Mouse (Mus musculus) adrenal gland, postnatal 0 days (tissue): Measurements from ENCODE around the gene Dennd4a. TPM values are rescaled to one million over a fixed set of nuclear protein-coding genes. Genes with fewer than 3 reads are reported as not detected.

ENCODE experiments used
- polyA plus RNA-seq: library from polyadenylated mRNA; unstranded; fragments of >200 nt; fragmentation: Nextera tagmentation; extraction: Ambion mirVana; gene quantifications from 2 replicates; pipeline ENCODE4 v1.2.1, GENCODE M21; 2015

Dennd4a gene
- 4.6 and 6.3 TPM in 2 replicates for polyA plus RNA-seq

GRCm38 (mm10) chr9:64810822-64811537, at the start of gene Dennd4a:
Gene Dennd4a, plus strand, starts transcription at chr9:64811340.

GRCm38 (mm10) chr9:64951161-64951657, 140.1 kb downstream of the Dennd4a start, which contains the start of gene Slc24a1:
Gene Slc24a1, minus strand, starts transcription at chr9:64951607.

GRCm38 (mm10) chr9:64960117-64960977, 149.2 kb downstream of the Dennd4a start, which contains the start of gene Ints14:
Gene Ints14, plus strand, starts transcription at chr9:64960905.

Other genes starting within 250 kb of the Dennd4a start
- 594 and 764 TPM in 2 replicates for gene Rab11a, start 73.6 kb upstream of the Dennd4a start, polyA plus RNA-seq
- gene Slc24a1, start 140.3 kb downstream of the Dennd4a start, polyA plus RNA-seq, result 0.02 and 0.04 TPM in 2 replicates
- 29.1 and 36.5 TPM in 2 replicates for gene Ints14, start 149.6 kb downstream of the Dennd4a start, polyA plus RNA-seq
- gene Hacd3, start 210.4 kb downstream of the Dennd4a start, polyA plus RNA-seq, result 114 and 259 TPM in 2 replicates
- 14.9 and 21.2 TPM in 2 replicates for gene Dpp8, start 221.1 kb downstream of the Dennd4a start, polyA plus RNA-seq